Mouse (Mus musculus) forelimb bud, embryonic 11.5 days (tissue): ENCODE measurements around the gene Aldoc.
A peak's percentile ranks its signal among the peaks of the same experiment; 100 is the strongest.

Experiments
- DNase-seq: peaks from one replicate; pipeline ENCODE4 v3.0.0-alpha.2; 2012; ENCODE audit warnings: low read depth, low spot score

Aldoc gene

GRCm38 (mm10) chr11:78332676-78333075 lies 9.9 kb downstream of the Aldoc start:
- no peak for DNase-seq

GRCm38 (mm10) chr11:78333992-78334391 lies 11.2 kb downstream of the Aldoc start:
- no peak for DNase-seq

- no peak for DNase-seq
Measured at GRCm38 (mm10) chr11:78337040-78337439, 14.3 kb downstream of the Aldoc start.

DNA sequence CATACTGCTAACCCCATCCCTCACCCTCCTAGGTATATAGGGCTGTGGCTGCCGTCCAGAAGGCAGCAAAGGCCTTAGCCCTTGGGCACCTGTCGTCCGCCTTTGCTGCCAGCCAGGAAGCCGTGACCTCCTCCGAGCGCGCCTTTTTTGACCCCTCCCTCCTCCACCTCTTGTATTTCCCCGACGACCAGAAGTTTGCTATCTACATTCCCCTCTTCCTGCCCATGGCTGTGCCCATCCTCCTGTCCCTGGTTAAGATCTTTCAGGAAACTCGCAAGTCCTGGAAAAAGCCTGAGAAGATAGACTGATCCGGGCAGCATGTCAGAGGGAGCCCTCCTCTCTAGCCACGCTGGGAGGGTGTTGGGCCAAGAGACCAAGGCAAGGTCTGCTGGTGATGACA lies 18.9 kb downstream of the Aldoc start:
- no peak for DNase-seq

DNA sequence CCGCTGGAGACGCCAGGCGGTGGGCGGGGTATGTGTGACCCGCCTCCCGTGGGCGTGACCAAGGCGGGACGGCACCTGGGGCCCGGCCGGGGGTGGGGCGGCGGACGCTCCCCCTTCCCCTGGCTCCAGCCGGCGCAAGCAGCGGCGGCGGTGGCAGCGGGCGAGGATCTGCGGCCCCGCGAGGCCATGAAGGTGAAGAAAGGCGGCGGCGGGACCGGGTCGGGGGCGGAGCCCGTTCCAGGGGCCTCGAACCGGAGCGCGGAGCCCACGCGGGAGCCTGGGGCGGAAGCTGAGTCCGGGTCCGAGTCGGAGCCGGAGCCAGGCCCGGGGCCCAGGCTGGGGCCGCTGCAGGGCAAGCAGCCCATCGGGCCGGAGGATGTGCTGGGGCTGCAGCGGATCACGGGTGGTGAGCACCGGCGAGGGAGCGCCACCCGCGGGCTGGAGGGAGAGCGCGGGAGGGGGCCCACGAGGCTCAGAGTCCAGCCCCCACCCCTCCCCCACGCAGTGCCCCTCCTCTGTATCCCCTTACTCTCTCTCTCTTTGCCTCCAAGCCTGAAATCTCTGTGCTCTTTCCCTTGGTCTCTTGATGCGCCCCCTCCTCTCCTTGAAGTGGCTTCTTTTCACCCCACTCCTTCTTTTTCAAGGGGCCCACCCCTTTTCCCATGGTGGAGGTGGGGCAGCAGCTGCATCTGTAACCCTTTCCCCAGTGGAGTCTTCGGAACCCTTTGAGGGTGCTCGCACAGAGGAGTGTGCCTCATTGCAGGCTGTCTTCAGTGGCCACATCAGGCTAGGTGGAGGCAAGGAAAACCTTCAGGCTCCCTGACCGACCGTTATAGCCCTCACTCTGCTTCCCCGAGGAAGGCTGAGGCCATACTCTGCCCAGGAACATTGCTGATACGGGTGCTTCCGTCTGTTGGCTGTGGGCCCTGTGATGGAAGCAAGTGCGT lies 20.9 kb downstream of the Aldoc start, which contains the start of gene Unc119:
TSS of gene Unc119 (plus strand) at position 102 of the 947 bp plus-strand sequence.
- DNase-seq: peak; percentile 69

- no peak for DNase-seq
Measured at GRCm38 (mm10) chr11:78344328-78344889, 21.6 kb downstream of the Aldoc start.

DNA sequence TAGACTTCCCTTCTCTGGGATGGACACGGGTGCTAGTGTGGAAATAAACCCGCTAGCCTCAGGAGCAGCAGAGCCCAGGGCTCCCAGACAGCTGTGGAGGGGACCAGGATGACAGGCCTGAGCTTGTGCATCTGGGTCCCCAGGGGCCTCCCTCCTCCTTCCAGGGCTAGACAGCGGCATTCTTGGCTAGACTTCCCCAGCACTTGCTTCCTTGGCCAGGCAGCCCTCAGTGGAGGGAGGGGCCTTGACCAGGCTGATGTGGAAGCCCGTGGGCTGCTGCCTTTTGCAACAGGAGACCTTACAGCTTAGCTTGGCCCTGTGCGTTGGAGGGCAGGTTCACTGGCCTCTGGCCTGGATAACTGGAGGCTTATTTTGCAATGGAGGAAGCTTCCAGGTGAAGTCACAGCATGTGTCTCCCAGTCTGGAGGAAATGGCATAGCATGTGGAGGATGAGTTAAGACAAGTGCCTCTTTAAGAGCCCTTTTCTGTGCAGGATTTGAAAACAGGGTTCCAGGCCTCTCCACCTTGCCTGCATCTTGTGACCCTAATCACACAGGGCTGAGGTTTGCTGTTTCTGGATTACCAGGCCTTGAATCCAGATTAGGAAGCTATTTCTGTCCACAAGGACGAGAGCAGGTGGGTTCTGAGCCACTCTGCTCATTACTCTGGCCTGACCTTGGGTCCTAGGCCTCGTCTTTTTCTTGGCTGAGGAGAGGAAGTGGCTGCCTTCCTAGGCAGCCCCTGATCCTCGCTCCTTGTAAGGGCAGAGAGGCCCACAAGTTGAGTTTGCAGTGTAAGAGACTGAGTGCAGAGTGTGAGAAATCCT lies 22.3 kb downstream of the Aldoc start:
- DNase-seq: no peak

- DNase-seq: no peak
Measured at GRCm38 (mm10) chr11:78345801-78346200, 23.0 kb downstream of the Aldoc start.

DNA sequence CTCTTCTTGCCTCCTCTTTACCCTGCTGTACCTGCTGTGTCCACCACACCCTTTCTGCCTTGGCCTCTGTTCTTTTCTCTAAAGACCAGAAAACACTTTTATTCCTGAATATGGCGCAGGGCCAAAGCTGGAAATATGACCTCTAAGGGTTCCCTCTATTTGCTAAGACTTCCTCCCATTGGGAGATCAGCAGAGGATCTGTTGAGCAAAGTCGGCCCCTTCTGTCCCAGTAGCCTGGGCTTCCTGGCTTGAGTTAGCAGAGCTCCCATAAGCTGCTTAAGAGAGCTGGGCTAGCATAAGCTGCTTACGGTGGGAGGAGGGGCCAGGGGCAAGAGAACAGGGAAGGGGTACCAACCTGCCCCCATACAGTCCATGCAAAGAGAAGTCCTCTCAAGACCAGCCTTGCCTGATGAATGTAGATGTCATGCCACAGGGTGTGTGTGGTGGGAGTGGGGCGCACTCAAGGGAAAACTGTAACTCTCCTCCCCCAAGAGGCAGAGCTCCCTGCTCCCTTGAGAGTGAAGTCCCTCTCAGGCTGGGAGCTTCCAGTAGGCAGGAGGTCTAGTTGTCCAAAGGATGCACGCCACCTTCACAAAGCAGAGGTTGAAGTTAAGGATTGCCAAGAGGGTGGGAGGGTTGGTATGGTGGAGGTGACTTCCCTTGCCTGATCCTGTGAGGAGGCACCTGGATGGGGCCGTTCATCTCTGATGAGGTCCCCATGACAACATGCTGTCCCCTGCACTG lies 23.7 kb downstream of the Aldoc start:
- DNase-seq: no peak

DNA sequence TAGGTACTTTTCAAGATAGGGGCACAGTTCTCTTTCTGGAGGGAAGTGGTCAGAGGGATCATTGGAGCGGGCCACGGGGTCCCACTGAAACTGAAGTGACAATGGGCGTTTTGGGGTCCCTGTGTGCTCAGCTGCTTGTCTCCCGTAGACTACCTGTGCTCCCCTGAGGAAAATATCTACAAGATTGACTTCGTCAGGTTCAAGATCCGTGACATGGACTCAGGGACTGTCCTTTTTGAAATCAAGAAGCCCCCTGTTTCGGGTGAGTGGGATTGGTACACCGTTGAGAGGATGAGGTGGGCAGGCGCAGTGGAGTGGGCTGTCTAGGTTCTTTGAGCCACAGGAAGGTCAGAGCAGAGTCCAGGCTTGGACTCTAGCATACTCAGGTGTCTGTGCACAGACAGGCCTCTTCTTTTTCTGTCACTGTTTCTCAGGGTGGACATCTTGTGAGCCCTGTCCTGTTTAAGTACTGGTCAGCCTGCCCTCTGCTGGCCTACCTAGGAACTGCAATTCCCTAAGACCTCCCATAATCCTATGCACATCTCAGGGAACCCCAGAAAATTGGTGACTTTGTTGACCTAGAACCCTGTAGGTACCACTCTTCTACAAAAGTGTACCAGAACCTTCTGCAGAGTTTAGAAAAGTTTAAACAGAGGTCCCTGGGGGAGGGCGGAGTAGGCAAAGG lies 24.4 kb downstream of the Aldoc start:
- DNase-seq: peak; percentile 79

GRCm38 (mm10) chr11:78347908-78348307 lies 25.1 kb downstream of the Aldoc start:
- DNase-seq: no peak

GRCm38 (mm10) chr11:78348474-78348873 lies 25.7 kb downstream of the Aldoc start:
- no peak for DNase-seq

- DNase-seq: no peak
Measured at GRCm38 (mm10) chr11:78349441-78350358, 26.9 kb downstream of the Aldoc start.

DNA sequence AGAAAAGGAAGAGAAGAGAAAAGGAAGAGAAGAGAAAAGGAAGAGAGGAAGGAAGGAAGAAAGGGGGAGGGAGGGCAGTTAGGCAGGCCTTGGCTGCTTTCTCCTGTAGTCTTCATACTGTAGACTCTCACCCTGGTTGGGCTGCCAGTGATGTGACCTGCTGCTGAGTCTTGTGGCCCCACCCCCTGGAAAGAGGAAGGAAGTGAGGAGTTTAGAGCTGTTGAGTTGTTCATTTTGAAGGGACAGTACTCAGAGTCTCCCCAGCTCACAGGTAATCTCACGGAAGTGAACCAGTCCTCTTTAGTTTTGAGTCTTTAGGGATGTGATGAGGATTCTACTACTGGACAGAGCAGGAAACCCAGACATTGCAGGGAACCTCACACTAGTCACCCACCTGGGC lies 30.3 kb downstream of the Aldoc start:
- DNase-seq: no peak

DNA sequence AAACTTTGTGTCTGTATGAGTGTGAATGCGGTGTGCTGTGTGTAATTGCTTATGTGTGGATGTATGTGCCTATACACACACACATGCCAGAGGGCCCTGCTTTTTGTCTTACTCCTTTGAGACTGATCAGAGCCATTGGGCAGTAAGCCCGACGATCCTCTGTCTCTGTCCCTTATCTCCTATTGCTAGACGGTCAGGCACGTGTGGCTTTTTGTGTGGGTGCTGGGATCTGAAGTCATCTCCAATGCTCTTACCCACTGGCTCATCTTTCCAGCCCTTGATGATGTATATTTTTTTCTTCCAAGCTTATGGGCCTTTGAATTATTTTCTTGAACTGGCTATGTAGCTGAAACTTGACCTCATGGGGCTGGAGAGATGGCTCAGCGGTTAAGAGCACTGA lies 32.1 kb downstream of the Aldoc start:
- no peak for DNase-seq

- DNase-seq: peak; percentile 78
Measured at GRCm38 (mm10) chr11:78355471-78356238, 32.9 kb downstream of the Aldoc start.

GRCm38 (mm10) chr11:78358330-78359007 lies 35.7 kb downstream of the Aldoc start:
- DNase-seq: no peak

- peak; percentile 79 for DNase-seq
Measured at GRCm38 (mm10) chr11:78360125-78360788, 37.5 kb downstream of the Aldoc start.
